Mouse (Mus musculus) kidney, embryonic 14.5 days (tissue): ENCODE data around the gene Cpa2. TPM values are rescaled to one million over a fixed set of nuclear protein-coding genes. Genes with fewer than 3 reads are reported as not detected.

ENCODE experiments used
- ATAC-seq: fragments of 200-750 bp; cut with Nextera tagmentation; 2 replicates; pipeline ENCODE4 v1.8.0; 2017; ENCODE audit warnings: moderate number of reproducible peaks, mild to moderate bottlenecking, moderate TSS enrichment, moderate library complexity; ENCODE audit not compliant: low FRiP score, low TSS enrichment
- H3K27ac ChIP-seq: fragments of 300-500 bp; sonication (generic); 2 replicates; pipeline ENCODE4 v1.5.1; 2014; ENCODE audit warnings: low read depth, mild to moderate bottlenecking, low read length, moderate library complexity, mixed read lengths
- H3K27me3 ChIP-seq: fragments of 300-500 bp; sonication (generic); 2 replicates; pipeline ENCODE4 v1.6.1; 2014; ENCODE audit warnings: mild to moderate bottlenecking, low read length; ENCODE audit not compliant: control insufficient read depth, insufficient read depth
- H3K36me3 ChIP-seq: fragments of 300-500 bp; sonication (generic); 2 replicates; pipeline ENCODE4 v1.6.1; 2014; ENCODE audit warnings: low read length, mixed read lengths; ENCODE audit not compliant: control insufficient read depth, insufficient read depth
- H3K4me1 ChIP-seq: fragments of 300-500 bp; sonication (generic); 2 replicates; pipeline ENCODE4 v1.6.1; 2014; ENCODE audit warnings: low read length, mixed read lengths; ENCODE audit not compliant: control insufficient read depth, insufficient read depth
- H3K4me2 ChIP-seq: fragments of 300-500 bp; sonication (generic); replicated peaks from 2 replicates; pipeline ENCODE4 v1.6.1; 2014; ENCODE audit warnings: low read depth, mild to moderate bottlenecking, low read length
- H3K4me3 ChIP-seq: fragments of 300-500 bp; sonication (generic); 2 replicates; pipeline ENCODE4 v1.5.1; 2014; ENCODE audit warnings: mild to moderate bottlenecking, low read length
- H3K9ac ChIP-seq: fragments of 300-500 bp; sonication (generic); 2 replicates; pipeline ENCODE4 v1.6.1; 2014; ENCODE audit warnings: low read depth, mild to moderate bottlenecking, low read length, moderate library complexity
- H3K9me3 ChIP-seq: fragments of 300-500 bp; sonication (generic); 2 replicates; pipeline ENCODE4 v1.6.1; 2016; ENCODE audit warnings: low read length; ENCODE audit not compliant: control insufficient read depth
- WGBS: fragments of 180-500 bp; shearing (Covaris S2); extraction: QIAGEN DNeasy Blood & Tissue Kit; methylation state at CpG from one replicate; pipeline ENCODE4 v1.1.7; 2014; 5-methylcytosine and 5-hydroxymethylcytosine counted together
- polyA plus RNA-seq: library from polyadenylated mRNA; unstranded; fragments of >200 nt; fragmentation: Nextera tagmentation; extraction: Ambion mirVana; gene quantifications from 2 replicates; pipeline ENCODE4 v1.2.1, GENCODE M21; 2014

The Cpa2 gene
- polyA plus RNA-seq, 1 experiment from 2014 or later: 22.7 TPM

- Histone ChIP-seq H3K36me3 (no peaks in the 10 kb centered on the region), H3K4me1 (peaks cover 38% of the 10 kb centered on the region), H3K4me2 (no peak overlapping the region), H3K27ac (peak overlapping the region; percentile 78; the same call in 1 of the 2 replicates), H3K9me3 (no peaks in the 10 kb centered on the region), H3K27me3 (no peaks in the 10 kb centered on the region), H3K4me3 (no peak overlapping the region), H3K9ac (no peak overlapping the region)
- WGBS: 71% methylated on average over 7 of the region's 7 CpGs
- ATAC-seq: no peak
Measured at GRCm38 (mm10) chr6:30553381-30554010, 12.1 kb downstream of the Cpa2 start.

GRCm38 (mm10) chr6:30554092-30554491 is 12.7 kb downstream of the Cpa2 start:
- H3K27me3 ChIP-seq: no peaks in the 10 kb centered on the region
- ATAC-seq: no peak
- H3K9ac ChIP-seq: no peak overlapping the region
- no peak overlapping the region for H3K4me2 ChIP-seq
- H3K9me3 ChIP-seq: no peaks in the 10 kb centered on the region
- H3K4me3 ChIP-seq: no peak overlapping the region
- H3K27ac ChIP-seq: no peak overlapping the region
- no peaks in the 10 kb centered on the region for H3K36me3 ChIP-seq
- H3K4me1 ChIP-seq: peaks cover 32% of the 10 kb centered on the region
- 45% methylated on average over 5 of the region's 5 CpGs for WGBS

GRCm38 (mm10) chr6:30554621-30555170 is 13.3 kb downstream of the Cpa2 start:
- Histone ChIP-seq H3K4me1 (peaks cover 26% of the 10 kb centered on the region), H3K27ac (no peak overlapping the region)
- WGBS: 70% methylated on average over 5 of the region's 5 CpGs

GRCm38 (mm10) chr6:30556080-30556479 is 14.7 kb downstream of the Cpa2 start:
- Histone ChIP-seq H3K36me3 (no peaks in the 10 kb centered on the region), H3K4me3 (no peak overlapping the region), H3K9ac (no peak overlapping the region), H3K4me1 (peaks cover 26% of the 10 kb centered on the region), H3K27me3 (no peaks in the 10 kb centered on the region), H3K9me3 (no peaks in the 10 kb centered on the region), H3K4me2 (no peak overlapping the region), H3K27ac (no peak overlapping the region)
- ATAC-seq: no peak
- WGBS: 19% methylated on average over 4 of the region's 9 CpGs

More at GRCm38 (mm10) chr6:30554621-30555170, 13.3 kb downstream of the Cpa2 start:
- no peaks in the 10 kb centered on the region for H3K27me3 ChIP-seq
- H3K4me2 ChIP-seq: no peak overlapping the region
- no peaks in the 10 kb centered on the region for H3K9me3 ChIP-seq
- H3K36me3 ChIP-seq: no peaks in the 10 kb centered on the region
- H3K9ac ChIP-seq: no peak overlapping the region
- no peak overlapping the region for H3K4me3 ChIP-seq
- no peak for ATAC-seq

- H3K9ac ChIP-seq: no peak overlapping the region
- H3K4me2 ChIP-seq: no peak overlapping the region
- H3K27me3 ChIP-seq: no peaks in the 10 kb centered on the region
- WGBS: 45% methylated on average over 1 of the region's 1 CpGs
- no peak overlapping the region for H3K27ac ChIP-seq
- no peak for ATAC-seq
- H3K4me1 ChIP-seq: peaks cover 1% of the 10 kb centered on the region; the same call in 1 of the 2 replicates
- no peaks in the 10 kb centered on the region for H3K9me3 ChIP-seq
- H3K36me3 ChIP-seq: no peaks in the 10 kb centered on the region
- H3K4me3 ChIP-seq: no peak overlapping the region
Measured at GRCm38 (mm10) chr6:30559726-30560125, 18.3 kb downstream of the Cpa2 start.

- 82% methylated on average over 4 of the region's 4 CpGs for WGBS
- H3K9ac ChIP-seq: no peak overlapping the region
- H3K27ac ChIP-seq: no peak overlapping the region
- H3K36me3 ChIP-seq: no peaks in the 10 kb centered on the region
- H3K4me3 ChIP-seq: no peak overlapping the region
- H3K4me2 ChIP-seq: no peak overlapping the region
- no peaks in the 10 kb centered on the region for H3K4me1 ChIP-seq
- no peaks in the 10 kb centered on the region for H3K9me3 ChIP-seq
- H3K27me3 ChIP-seq: no peaks in the 10 kb centered on the region
- no peak for ATAC-seq
Measured at GRCm38 (mm10) chr6:30562132-30562531, 20.8 kb downstream of the Cpa2 start.

- Histone ChIP-seq H3K4me2 (no peak overlapping the region), H3K9me3 (no peaks in the 10 kb centered on the region), H3K27ac (no peak overlapping the region), H3K4me3 (no peak overlapping the region), H3K9ac (no peak overlapping the region), H3K4me1 (no peaks in the 10 kb centered on the region), H3K36me3 (no peaks in the 10 kb centered on the region), H3K27me3 (no peaks in the 10 kb centered on the region)
- 68% methylated on average over 6 of the region's 6 CpGs for WGBS
- ATAC-seq: no peak
Measured at GRCm38 (mm10) chr6:30563575-30563974, 22.2 kb downstream of the Cpa2 start.

GRCm38 (mm10) chr6:30564051-30564450 is 22.7 kb downstream of the Cpa2 start:
- Histone ChIP-seq H3K9ac (no peak overlapping the region), H3K4me3 (no peak overlapping the region), H3K9me3 (no peaks in the 10 kb centered on the region), H3K36me3 (no peaks in the 10 kb centered on the region), H3K27me3 (no peaks in the 10 kb centered on the region), H3K27ac (no peak overlapping the region), H3K4me2 (no peak overlapping the region), H3K4me1 (no peaks in the 10 kb centered on the region)
- no peak for ATAC-seq
- WGBS: 91% methylated on average over 6 of the region's 6 CpGs

- Histone ChIP-seq H3K27ac (no peak within 1 kb of the TSS), H3K27me3 (no peaks in the 10 kb centered on the region), H3K36me3 (no peaks in the 10 kb centered on the region), H3K4me1 (no peaks in the 10 kb centered on the region), H3K9me3 (no peaks in the 10 kb centered on the region), H3K4me2 (no peak within 1 kb of the TSS), H3K4me3 (no peak within 1 kb of the TSS), H3K9ac (no peak within 1 kb of the TSS)
- WGBS: 65% methylated on average over 5 of the region's 5 CpGs
- ATAC-seq: no peak
Measured at GRCm38 (mm10) chr6:30568069-30568468, 26.7 kb downstream of the Cpa2 start, which contains the start of gene Cpa4. TSS of gene Cpa4 (plus strand) at chr6:30568369.
